Mouse (Mus musculus): ENCODE measurements around the gene Gtf2i.

Gtf2i gene

GRCm38 (mm10) chr5:134188571-134188970 is 126.0 kb downstream of the Gtf2i start:
- no peak for DNase-seq
